Mouse (Mus musculus) neural tube, embryonic 14.5 days (tissue): ENCODE data around the gene Camk2d. TPM values are rescaled to one million over a fixed set of nuclear protein-coding genes. Genes with fewer than 3 reads are reported as not detected.

Experiments
- ATAC-seq: fragments of 200-750 bp; cut with Nextera tagmentation; 2 replicates; pipeline ENCODE4 v1.8.0; 2017; ENCODE audit warnings: low read depth, mild to moderate bottlenecking, moderate TSS enrichment, moderate library complexity
- H3K27ac ChIP-seq: fragments of 300-500 bp; sonication (generic); 2 replicates; pipeline ENCODE4 v1.5.1; 2014; ENCODE audit warnings: low read depth, mild to moderate bottlenecking, control low read depth, low read length, moderate library complexity, mixed read lengths
- H3K27me3 ChIP-seq: fragments of 300-500 bp; sonication (generic); 2 replicates; pipeline ENCODE4 v1.6.1; 2014; ENCODE audit warnings: low read length; ENCODE audit not compliant: control insufficient read depth, insufficient read depth
- H3K36me3 ChIP-seq: fragments of 300-500 bp; sonication (generic); 2 replicates; pipeline ENCODE4 v1.6.1; 2014; ENCODE audit warnings: low read length, mixed read lengths; ENCODE audit not compliant: control insufficient read depth, insufficient read depth
- H3K4me1 ChIP-seq: fragments of 300-500 bp; sonication (generic); 2 replicates; pipeline ENCODE4 v1.6.1; 2014; ENCODE audit warnings: low read length; ENCODE audit not compliant: control insufficient read depth, insufficient read depth
- H3K4me2 ChIP-seq: fragments of 300-500 bp; sonication (generic); 2 replicates; pipeline ENCODE4 v1.6.1; 2014; ENCODE audit warnings: mild to moderate bottlenecking, low read depth, low read length, control low read depth
- H3K4me3 ChIP-seq: fragments of 300-500 bp; sonication (generic); 2 replicates; pipeline ENCODE4 v1.5.1; 2014; ENCODE audit warnings: low read depth, low read length, control low read depth, mixed read lengths
- H3K9ac ChIP-seq: fragments of 300-500 bp; sonication (generic); replicated peaks from 2 replicates; pipeline ENCODE4 v1.6.1; 2014; ENCODE audit warnings: low read depth, mild to moderate bottlenecking, control low read depth, low read length, mixed read lengths
- H3K9me3 ChIP-seq: fragments of 300-500 bp; sonication (generic); 2 replicates; pipeline ENCODE4 v1.6.1; 2016; ENCODE audit warnings: low read length; ENCODE audit not compliant: control insufficient read depth
- WGBS: fragments of 180-500 bp; shearing (Covaris S2); extraction: QIAGEN DNeasy Blood & Tissue Kit; methylation state at CpG from one replicate; pipeline ENCODE4 v1.1.7; 2014; 5-methylcytosine and 5-hydroxymethylcytosine counted together
- polyA plus RNA-seq: library from polyadenylated mRNA; unstranded; fragments of >200 nt; fragmentation: Nextera tagmentation; extraction: Ambion mirVana; gene quantifications from 2 replicates; pipeline ENCODE4 v1.2.1, GENCODE M21; 2014

Camk2d gene
- polyA plus RNA-seq, 1 experiment from 2014 or later = 215 TPM

GRCm38 (mm10) chr3:126681996-126682395 lies 85.9 kb downstream of the Camk2d start:
- Histone ChIP-seq H3K36me3 (no peaks in the 10 kb centered on the region), H3K9me3 (no peaks in the 10 kb centered on the region), H3K27ac (no peak overlapping the region), H3K27me3 (no peaks in the 10 kb centered on the region), H3K9ac (no peak overlapping the region), H3K4me3 (no peak overlapping the region), H3K4me2 (no peak overlapping the region), H3K4me1 (no peaks in the 10 kb centered on the region)
- ATAC-seq = no peak
- 74% methylated on average over 4 of the region's 4 CpGs for WGBS

- Histone ChIP-seq H3K27ac (no peak overlapping the region), H3K4me1 (no peaks in the 10 kb centered on the region), H3K4me3 (no peak overlapping the region), H3K36me3 (no peaks in the 10 kb centered on the region), H3K4me2 (no peak overlapping the region), H3K9ac (no peak overlapping the region), H3K9me3 (no peaks in the 10 kb centered on the region), H3K27me3 (no peaks in the 10 kb centered on the region)
- ATAC-seq = no peak
- WGBS = 53% methylated on average over 6 of the region's 6 CpGs
Measured at GRCm38 (mm10) chr3:126685363-126685762, 89.3 kb downstream of the Camk2d start.

- Histone ChIP-seq H3K4me2 (no peak overlapping the region), H3K36me3 (no peaks in the 10 kb centered on the region), H3K9me3 (no peaks in the 10 kb centered on the region), H3K27me3 (no peaks in the 10 kb centered on the region), H3K4me3 (no peak overlapping the region), H3K4me1 (no peaks in the 10 kb centered on the region), H3K9ac (no peak overlapping the region), H3K27ac (no peak overlapping the region)
- WGBS = 84% methylated on average over 4 of the region's 4 CpGs
- no peak for ATAC-seq
Measured at GRCm38 (mm10) chr3:126687150-126687549, 91.0 kb downstream of the Camk2d start.

- Histone ChIP-seq H3K4me3 (no peak overlapping the region), H3K9ac (no peak overlapping the region), H3K4me1 (0 out of 2 replicates have a peak, but pooled peaks cover 3% of the 10 kb centered on the region), H3K4me2 (no peak overlapping the region), H3K36me3 (no peaks in the 10 kb centered on the region), H3K9me3 (no peaks in the 10 kb centered on the region), H3K27me3 (no peaks in the 10 kb centered on the region), H3K27ac (no peak overlapping the region)
- no peak for ATAC-seq
- WGBS = 71% methylated on average over 2 of the region's 2 CpGs
Measured at GRCm38 (mm10) chr3:126688516-126688915, 92.4 kb downstream of the Camk2d start.

GRCm38 (mm10) chr3:126690627-126691505 lies 94.8 kb downstream of the Camk2d start:
- no peak overlapping the region for H3K27ac ChIP-seq
- no peak overlapping the region for H3K4me3 ChIP-seq
- ATAC-seq = no peak
- 84% methylated on average over 13 of the region's 13 CpGs for WGBS
- H3K9me3 ChIP-seq = no peaks in the 10 kb centered on the region
- no peak overlapping the region for H3K4me2 ChIP-seq
- H3K36me3 ChIP-seq = no peaks in the 10 kb centered on the region
- H3K4me1 ChIP-seq = 0 out of 2 replicates have a peak, but pooled peaks cover 6% of the 10 kb centered on the region
- no peak overlapping the region for H3K9ac ChIP-seq
- no peaks in the 10 kb centered on the region for H3K27me3 ChIP-seq

GRCm38 (mm10) chr3:126691565-126691964 lies 95.5 kb downstream of the Camk2d start:
- WGBS = 73% methylated on average over 2 of the region's 2 CpGs
- H3K4me2 ChIP-seq = no peak overlapping the region
- H3K27me3 ChIP-seq = no peaks in the 10 kb centered on the region
- H3K9me3 ChIP-seq = no peaks in the 10 kb centered on the region
- no peak overlapping the region for H3K4me3 ChIP-seq
- ATAC-seq = no peak
- no peak overlapping the region for H3K27ac ChIP-seq
- no peak overlapping the region for H3K9ac ChIP-seq
- 0 out of 2 replicates have a peak, but pooled peaks cover 6% of the 10 kb centered on the region for H3K4me1 ChIP-seq
- no peaks in the 10 kb centered on the region for H3K36me3 ChIP-seq

- Histone ChIP-seq H3K9ac (no peak overlapping the region), H3K27me3 (no peaks in the 10 kb centered on the region), H3K27ac (no peak overlapping the region), H3K4me2 (no peak overlapping the region), H3K4me1 (0 out of 2 replicates have a peak, but pooled peaks cover 6% of the 10 kb centered on the region), H3K4me3 (no peak overlapping the region), H3K36me3 (no peaks in the 10 kb centered on the region), H3K9me3 (no peaks in the 10 kb centered on the region)
- 78% methylated on average over 8 of the region's 8 CpGs for WGBS
- no peak for ATAC-seq
Measured at GRCm38 (mm10) chr3:126692797-126693196, 96.7 kb downstream of the Camk2d start.

GRCm38 (mm10) chr3:126693302-126693701 lies 97.2 kb downstream of the Camk2d start:
- no peaks in the 10 kb centered on the region for H3K27me3 ChIP-seq
- H3K4me1 ChIP-seq = 0 out of 2 replicates have a peak, but pooled peaks cover 6% of the 10 kb centered on the region
- no peak overlapping the region for H3K9ac ChIP-seq
- no peak overlapping the region for H3K4me3 ChIP-seq
- H3K9me3 ChIP-seq = no peaks in the 10 kb centered on the region
- 40% methylated on average over 7 of the region's 7 CpGs for WGBS
- no peaks in the 10 kb centered on the region for H3K36me3 ChIP-seq
- no peak overlapping the region for H3K4me2 ChIP-seq
- ATAC-seq = no peak
- H3K27ac ChIP-seq = no peak overlapping the region
